Mouse (Mus musculus): ENCODE data around the gene Aox1.

DNA sequence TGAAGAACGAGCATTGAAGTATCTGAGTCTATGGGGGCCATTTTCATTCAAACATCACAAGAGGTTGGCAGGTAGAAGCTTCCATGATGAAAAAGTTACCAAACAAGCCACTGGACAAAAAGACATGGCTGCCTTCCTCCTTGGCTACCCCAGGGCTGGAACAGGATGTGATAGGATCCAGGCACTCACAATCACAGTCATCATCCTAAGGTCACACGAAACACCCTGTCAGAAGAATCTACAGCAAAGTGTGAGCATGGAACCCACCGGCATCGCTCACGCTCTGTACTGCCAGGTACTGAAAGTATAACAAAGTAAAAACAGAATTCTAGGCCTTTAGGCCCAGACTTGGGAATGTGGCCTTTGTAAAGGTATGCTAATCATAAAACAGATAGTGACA, 80.5 kb downstream of the Aox1 start:
- TF ChIP-seq CTCF (IDR thresholded peaks at IDR 0.05; ENCODE audit: extremely low read depth, insufficient read depth, low read length) (no peak), POLR2A (IDR thresholded peaks at IDR 0.05; ENCODE audit: extremely low read depth, insufficient read depth, low read length) (no peak)
